Mouse (Mus musculus) left cerebral cortex, postnatal 36 days (tissue): Measurements from ENCODE around the gene Cdk14. TPM values are rescaled to one million over a fixed set of nuclear protein-coding genes. Genes with fewer than 3 reads are reported as not detected.

Experiments
- DNase-seq, 2 experiments: peaks; one replicate each; pipeline ENCODE4 v3.0.0; 2021 to 2022; ENCODE audit warnings: low spot score in 2 of 2, mixed read lengths in 1 of 2
- intact Hi-C: fragments of 180-260 bp; cut with DNase I; formaldehyde crosslinking; loops from one replicate; pipeline ENCODE4 v1.15.1; 2025
- total RNA-seq, 2 experiments: library from RNA; stranded (reverse); gene quantifications; 2 replicates each; pipeline ENCODE4 v1.2.3; 2021

The Cdk14 gene
- total RNA-seq, 2 experiments from 2014 or later, result 196 to 198 TPM

DNA sequence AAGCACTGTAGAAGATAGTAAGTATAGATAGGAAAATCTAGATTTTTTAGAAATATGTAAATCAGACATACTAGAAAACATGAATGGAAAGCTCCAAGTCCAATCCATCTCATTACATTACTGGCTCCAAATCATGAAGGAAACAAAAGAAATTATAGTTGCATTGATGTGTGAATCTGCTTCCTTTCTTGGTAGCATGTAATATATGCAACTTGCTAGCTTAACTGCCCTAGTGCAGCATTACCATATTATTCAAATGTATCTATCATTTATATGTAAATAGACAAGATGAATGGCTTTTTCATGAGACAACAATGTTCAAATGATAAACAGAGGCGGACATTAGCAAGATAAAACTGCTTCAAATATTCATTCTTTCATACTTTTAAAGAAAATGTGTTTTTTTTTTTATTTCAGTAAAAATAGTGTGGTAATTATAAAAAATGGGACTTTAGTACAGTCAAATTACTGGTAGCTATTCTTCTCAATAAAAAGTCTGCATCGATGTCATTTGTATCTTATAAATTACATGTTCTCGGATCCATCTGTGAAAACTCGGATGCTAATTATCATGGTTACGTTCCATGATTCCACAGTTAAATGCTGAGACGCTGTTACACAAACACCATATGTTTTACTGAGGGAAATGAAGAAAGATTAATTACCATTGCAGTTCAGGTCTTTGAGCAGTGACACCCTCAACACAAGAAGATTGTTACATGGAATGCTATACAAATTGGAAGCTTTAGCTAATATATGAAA, 285.8 kb downstream of the Cdk14 start:
- DNase-seq, result no peak
- intact Hi-C loops, result no loop called here

DNA sequence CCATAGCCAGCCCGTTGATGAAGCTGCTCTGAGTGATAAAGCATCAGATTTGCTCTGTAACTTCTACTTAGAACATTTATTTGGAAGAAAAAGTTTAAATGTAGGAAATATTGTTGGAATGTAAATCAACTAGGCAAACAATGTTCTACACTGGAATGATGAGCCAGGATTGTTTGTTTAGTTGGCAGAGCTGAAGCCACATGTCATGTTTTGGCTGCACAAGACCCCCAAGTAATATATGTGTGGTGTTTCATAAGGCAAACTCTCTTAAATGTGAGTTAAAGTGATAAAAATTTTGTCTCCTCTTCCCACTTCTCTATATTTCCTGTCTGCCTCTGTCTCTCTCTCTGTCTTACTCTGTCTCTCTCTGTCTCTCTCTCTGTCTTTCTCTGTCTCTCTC, 291.3 kb downstream of the Cdk14 start:
- no peak for DNase-seq
- intact Hi-C loops, result no loop called here

DNA sequence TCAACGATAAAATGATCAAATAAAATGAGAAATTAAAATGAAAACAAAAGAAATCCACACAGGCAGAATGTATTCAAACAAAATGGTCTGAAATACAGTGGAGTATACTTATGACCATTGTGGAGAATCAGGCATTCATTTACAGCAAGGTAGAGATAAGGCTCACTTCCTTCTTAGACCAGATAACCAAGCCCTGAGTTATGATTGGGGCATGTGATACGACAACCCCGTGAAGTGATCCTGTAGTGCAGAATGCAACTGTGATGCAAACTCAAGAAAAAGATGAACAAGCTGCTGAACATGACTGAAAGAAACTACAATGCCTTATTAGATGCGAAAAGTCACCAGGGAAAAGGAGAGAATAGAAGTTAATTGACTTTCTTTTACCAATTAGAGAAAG, 295.5 kb downstream of the Cdk14 start:
- intact Hi-C loops, result no loop called here
- DNase-seq, result no peak

DNA sequence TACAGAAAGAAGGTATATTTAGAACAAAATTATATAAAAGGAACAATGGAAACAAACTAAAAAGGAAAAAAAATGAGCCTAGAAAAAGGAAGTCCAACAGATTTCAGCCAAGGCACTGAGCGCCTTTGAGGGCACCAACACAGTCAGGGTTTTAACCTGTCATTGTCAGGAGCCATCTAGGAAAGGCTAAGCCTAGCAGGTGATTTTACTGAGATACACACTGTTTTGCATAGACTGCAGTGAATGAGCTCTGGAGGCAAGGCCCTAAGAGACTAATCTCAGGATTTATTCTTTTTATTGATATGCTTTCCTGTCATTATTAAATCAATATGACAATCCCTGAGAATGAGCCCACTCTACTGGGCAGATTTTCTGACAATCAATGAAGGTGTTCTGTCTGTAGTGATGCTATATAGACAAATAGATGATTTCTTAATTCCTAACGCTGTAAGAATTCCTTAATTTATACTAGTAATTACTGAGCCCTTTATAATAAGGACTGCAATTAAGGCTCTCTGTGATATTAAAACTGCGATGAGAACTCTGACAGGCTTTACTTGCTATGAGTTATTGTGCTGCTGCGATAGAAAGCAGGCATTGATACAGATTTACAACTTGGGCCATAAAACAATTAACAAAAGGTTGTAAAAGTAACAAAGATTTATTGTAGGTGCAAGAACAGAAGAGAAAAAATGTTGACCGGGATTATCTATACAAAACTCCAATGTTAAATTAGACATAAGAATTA, 303.2 kb downstream of the Cdk14 start:
- intact Hi-C loops, result loop anchor here (10.0 kb wide), 1 partner anchor 148 kb away; no protein-coding TSS in a partner anchor
- no peak for DNase-seq

DNA sequence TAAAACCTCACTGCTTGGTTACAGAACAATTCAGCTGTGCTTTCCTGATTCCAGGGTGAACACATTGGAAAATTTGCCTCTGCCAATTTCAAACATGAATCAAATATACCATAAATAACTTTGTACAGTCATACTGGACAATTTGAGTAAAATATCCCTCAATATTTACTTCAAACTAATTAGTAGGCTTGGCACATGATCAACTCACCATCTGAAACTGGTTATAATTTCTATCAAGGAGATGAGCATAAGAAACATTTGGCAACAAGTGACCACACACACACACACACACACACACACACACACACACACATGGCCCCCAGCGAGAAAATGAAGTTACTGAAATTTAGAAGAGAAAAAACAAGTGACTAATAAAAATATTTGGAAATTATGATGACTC, 304.6 kb downstream of the Cdk14 start:
- intact Hi-C loops, result loop anchor here (10.0 kb wide), 1 partner anchor 149 kb away; no protein-coding TSS in a partner anchor
- DNase-seq, result no peak

DNA sequence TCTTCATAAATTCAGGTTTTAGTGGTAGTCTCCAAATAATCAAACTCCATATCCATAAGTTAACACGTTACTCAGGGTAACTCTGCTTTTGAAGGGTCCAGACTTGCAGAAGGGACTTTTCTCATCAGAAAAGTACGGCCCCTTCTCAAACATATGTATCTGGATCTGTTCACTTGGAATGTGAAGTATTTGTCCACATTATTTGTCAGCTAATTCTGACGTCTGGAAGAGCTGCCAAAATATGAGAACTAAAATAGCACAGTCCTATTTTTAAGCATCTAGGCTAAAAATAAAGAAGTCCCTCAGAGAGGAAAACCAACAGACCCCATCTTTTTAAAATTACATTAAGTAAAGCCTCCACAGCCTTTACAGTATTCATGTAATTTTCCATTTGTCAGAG, 310.5 kb downstream of the Cdk14 start:
- DNase-seq, result no peak
- intact Hi-C loops, result loop anchor here (10.0 kb wide), 1 partner anchor 155 kb away; no protein-coding TSS in a partner anchor

DNA sequence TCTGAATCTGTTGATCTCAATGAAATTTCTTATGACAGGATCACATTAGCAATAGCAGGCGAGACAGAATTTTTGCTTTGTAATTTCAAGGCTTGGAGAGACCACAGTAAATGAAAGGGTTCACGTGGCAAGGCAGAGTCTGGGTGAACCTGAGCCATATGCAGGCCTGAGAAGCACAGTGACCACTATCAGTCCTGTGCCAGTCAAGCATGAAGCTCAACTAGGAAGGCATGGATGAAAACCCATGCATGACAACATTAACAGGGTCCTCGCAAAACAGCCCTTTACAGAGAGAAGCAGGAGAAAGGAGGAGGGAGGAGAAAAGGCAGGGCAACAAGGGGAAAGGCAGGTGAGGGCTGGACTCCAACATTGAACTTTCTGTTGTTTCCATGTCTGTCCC, 311.1 kb downstream of the Cdk14 start:
- DNase-seq, result no peak
- intact Hi-C loops, result no loop called here

DNA sequence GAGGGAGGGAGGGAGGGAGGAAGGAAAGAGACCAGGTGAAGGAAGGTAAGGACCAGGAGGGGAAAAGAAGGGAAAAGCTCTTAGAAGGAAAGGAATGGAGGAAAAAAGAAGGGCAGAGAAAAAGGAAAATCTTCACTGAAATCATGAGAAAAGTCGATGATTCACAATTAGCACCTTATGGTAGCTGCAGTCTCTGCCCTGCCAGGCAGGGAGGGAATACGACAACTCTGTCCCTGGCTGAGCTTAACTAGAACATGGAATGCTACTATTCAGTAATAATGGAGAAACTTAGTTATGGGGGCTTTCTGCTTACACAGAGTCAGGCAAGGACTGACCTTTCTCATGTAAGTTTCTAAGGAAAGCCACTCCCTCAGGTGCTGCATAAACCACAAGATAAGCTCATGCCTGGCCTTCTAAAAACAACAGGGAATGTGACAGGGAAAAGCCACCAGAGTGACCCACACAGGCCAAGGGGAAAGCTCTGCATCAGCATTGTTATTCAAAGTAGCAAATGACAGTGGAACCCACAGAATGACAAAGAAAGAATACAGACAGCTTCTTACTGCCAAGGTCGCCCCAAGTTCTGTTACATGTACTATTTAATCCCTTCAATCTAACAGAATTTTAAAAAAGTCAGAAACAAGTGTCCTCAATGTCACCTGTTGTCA, 323.7 kb downstream of the Cdk14 start:
- no peak for DNase-seq
- intact Hi-C loops, result no loop called here

DNA sequence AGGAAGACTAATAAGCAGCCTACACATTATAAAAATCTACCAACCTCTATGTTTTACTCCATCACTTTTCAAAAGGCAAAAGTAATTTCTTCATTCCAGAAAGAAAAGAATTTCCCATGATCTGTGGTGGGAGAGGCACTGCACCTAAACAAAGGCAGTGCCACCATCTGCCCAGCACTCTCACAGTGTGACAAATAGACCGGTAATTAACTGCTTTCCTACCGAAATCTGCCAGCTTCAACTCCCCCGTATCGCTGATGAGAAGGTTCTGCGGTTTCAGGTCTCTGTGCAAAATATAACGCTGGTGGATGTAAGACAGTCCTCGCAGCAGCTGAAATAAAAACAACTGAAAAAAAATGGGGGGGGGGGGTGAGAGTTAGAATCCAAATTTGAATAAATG, 327.4 kb downstream of the Cdk14 start:
- no peak for DNase-seq
- intact Hi-C loops, result no loop called here

DNA sequence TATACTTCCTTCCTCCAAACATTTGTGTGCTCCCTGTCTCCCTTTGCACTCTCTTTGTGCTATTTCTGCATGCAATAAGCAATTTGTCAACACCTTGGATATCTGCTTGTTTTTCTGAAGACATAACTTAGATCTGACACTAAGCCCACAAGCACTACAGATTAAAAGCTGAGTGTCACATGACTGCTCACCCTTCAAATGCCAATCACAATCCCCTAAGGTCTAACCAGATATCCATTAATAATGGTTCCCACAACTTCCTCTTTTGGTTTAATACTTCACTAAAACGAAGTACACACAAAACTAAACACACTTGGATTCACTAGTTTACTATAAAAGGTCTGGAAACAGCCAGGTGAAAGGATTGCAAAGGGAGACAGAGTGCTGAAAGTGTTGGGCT, 348.6 kb downstream of the Cdk14 start:
- intact Hi-C loops, result no loop called here
- no peak for DNase-seq

DNA sequence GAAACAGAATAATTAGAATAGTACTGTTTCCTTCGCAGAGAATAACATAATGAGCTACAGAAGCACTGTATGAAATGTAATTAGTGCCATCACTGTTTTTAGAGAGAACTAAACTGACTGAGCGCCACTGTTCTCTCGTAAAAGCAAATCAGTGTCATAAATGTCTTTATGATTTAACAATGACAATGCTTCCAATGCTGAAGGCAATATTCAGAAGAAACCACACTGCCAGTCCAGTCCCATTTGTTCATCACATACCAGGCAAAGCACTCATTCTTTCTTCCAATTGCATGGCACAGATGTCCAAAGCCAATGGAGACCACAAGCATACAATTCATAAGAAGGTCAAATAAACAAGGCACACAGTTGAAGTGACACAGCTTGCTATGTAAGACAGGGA, 355.4 kb downstream of the Cdk14 start:
- intact Hi-C loops, result no loop called here
- DNase-seq, result no peak

DNA sequence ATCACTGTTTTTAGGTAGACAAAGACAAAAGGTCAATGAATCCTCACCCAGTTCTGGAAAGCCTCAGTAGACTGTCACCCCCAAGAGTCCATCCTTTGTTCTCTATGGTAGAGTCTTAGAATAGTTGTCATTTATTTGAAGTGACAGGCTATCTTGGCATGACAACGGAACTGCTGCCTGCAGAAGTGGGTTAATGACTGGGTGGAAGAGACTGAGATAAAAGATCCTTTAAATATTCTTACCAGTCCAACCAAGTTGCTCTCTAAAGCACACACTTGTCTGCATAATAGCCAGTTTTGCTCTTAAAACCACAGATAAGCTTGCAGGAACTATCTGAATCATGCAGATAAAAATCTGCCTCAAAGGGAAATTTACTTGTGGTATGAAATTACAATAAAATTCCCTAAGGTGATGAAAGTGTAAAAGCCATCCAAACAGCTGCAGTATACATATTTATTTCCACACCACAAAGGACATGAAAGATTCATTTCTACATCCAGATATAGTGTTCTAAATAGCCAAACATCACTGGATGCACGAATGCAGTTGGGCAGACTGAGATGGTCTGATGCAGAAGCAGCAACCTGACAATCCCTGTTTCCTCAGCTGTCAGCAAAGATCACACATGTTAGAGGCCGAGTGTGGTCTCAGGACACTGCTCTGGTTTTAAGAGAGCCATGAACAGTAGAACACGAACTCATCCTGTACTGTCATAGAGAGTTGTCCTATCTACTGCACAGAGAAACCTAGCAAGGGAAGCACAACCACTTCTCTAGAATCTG, 363.8 kb downstream of the Cdk14 start:
- intact Hi-C loops, result no loop called here

DNA sequence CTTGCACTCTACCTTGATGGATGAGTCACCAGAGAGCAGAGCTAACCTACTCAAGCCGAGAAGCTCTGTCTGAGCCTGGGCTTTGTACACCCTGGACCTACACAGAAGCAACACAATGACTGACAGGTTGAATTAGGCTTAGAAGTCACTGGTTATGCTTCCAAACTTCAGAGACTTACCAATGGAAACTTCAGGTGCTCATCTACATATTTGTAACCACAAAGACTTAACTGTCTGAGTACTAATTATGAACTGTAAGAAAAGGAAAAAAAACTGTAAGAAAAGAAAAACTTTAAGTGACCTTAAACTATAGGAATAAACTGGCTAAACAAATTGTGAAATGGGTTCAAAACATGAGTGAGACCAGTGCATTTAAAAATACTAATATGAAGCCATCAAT, 364.6 kb downstream of the Cdk14 start:
- intact Hi-C loops, result no loop called here
- DNase-seq, result no peak

More for the DNA sequence above, 363.8 kb downstream of the Cdk14 start:
- DNase-seq, result no peak

DNA sequence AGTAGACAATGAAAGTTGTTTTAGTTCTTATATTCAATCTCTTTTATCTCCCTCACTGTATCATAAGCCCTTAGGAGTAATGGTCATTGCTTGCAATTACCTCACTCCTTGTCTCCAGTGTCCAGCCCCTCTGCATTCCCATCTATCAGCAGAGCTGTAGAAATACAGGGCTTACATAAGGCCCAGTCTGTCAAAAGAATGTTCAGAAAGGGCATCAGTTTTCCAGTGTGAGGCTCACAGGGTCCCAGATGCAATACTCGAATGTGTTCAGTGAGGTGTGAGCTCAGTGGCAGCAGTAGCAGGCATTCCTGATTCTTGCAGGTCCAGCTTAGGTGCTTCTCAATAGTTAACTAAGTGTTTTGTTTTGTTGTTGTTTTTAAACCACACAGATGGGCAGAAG, 365.8 kb downstream of the Cdk14 start:
- intact Hi-C loops, result no loop called here
- DNase-seq, result no peak

DNA sequence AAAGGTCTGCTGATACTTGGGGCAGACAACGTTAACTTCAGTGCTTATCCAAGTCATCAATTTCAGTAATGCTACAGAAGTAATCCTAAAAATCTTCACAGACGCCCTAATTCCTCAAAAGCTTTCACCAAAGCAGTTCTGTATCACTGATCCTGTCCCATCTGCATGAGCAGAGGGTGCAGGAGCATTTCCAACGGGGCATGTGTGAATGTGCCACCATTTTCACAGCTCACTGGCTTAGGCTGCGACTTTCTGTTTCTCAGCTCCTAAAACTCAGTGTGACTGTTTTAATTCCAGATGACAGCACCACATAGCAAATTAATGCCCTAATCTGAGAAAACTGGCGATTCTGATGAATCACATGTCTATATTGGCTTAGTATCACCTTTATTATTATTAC, 375.8 kb downstream of the Cdk14 start:
- intact Hi-C loops, result no loop called here
- DNase-seq, result no peak

DNA sequence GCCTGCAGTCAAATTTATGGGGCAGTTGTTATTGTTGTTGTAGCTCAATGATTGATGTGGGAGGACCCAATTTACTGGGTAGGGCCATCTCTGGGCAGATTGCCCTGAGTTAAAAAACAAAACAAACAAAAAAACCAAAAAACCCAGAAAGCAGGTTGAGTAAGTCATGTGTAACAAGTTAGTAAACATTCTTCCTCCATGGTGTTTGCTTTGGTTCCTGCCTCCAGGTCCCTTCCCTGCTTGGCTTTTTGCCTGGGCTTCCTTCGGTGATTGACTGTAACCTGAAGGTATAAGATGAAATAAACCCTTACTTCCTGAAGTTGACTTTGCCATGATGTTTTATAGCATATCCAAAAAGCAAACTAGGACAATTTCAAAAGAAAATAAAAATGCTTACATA, 377.4 kb downstream of the Cdk14 start:
- no peak for DNase-seq
- intact Hi-C loops, result no loop called here

DNA sequence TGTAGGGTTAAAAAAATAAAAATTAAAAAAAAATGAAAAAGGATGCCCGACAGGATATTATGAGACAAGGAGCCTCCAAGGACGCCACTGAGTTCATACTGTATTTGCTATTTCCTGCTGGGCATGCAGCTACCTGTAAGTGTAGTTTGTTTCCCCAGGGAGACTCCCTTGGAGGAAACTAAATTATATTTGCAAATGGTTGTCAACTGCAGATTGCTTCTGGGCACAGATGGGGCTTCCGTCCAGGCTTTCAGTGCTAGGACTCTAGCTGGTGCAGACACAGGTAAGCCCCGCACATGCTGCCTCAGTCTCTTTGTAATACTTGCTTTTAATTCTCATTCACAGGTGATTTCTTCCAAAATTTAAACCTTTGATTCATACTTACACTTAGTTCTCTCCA, 378.6 kb downstream of the Cdk14 start:
- intact Hi-C loops, result no loop called here
- no peak for DNase-seq

DNA sequence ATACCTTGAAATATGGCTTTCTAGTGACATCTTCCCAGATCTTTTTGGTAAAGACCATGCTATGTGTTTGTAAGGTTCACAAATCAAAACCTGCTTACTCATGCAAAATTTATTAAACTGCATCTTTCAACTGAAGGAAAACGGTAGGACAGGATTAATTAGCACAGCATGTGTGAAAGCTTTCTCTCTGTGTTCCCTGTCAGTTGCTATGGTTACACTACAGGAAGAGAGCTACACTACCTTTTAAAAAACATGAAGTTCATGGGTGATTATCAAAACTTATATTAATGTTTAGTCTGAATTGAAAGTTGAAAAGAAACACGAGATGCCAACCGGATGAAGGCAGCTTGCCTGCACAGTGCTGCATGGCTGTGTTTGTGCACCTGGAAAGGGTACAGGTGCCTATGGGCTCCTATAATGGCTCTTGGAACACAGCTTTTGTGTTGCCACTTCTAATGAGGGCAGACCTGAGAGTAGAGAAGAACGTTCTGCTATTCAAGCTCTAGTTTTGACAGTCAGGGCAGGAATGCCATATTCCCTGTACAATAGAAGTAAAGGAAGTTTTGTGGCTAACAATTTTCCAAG, 380.3 kb downstream of the Cdk14 start:
- intact Hi-C loops, result no loop called here
- no peak for DNase-seq

DNA sequence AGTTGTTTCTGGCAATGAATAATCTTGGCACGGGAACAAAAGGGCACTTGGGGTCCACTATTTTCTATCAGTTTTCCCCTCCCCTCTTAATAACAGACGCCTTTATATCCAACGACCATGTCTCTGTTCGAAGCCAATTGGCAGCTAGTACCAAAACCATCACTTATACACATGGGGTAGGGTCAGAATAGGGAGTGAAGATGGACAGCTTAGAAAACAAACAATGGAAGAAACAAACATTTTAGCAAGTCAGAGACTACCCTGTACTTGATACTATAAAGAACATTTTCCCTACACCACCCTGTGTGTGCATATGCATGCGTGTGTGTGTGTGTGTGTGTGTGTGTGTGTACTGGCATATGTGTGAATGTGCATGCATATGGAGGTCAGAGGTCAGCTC, 386.7 kb downstream of the Cdk14 start:
- intact Hi-C loops, result no loop called here
- DNase-seq, result no peak

DNA sequence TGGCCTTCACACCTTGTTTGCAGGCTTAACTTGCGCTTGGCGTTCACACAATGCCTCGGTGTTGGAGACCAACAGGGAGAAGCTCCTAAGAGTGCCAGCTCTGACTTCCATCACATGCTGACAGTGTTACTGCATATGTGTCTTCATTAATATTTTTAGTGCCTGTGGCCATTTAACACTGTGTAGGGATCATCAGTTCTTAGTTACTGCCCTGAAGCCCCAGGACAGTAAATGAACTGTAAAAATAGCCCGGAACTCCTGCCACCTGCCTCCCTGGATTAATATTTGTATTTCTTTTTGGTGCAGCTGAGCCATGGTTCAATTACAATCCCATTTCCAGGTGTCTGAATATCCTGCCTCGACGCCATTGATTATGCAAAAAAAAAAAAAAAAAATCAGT, 387.3 kb downstream of the Cdk14 start:
- no peak for DNase-seq
- intact Hi-C loops, result no loop called here
